Mouse (Mus musculus): ENCODE data around the gene Duox2. TPM values are rescaled to one million over a fixed set of nuclear protein-coding genes. Genes with fewer than 3 reads are reported as not detected.

The Duox2 gene
- polyA plus RNA-seq, 1 experiment, result not detected

GRCm38 (mm10) chr2:122305097-122305892, 7.0 kb upstream of the Duox2 start:
- Histone ChIP-seq H3K4me3 (ENCODE audit: insufficient read depth, low read length) (no peak overlapping the region), H3K27ac (ENCODE audit: insufficient read depth, low read length) (peak overlapping the region; percentile 22; the same call in 1 of the 2 replicates), H3K4me1 (ENCODE audit: control insufficient read depth, insufficient read depth, low read length) (0 out of 2 replicates have a peak, but pooled peaks cover 3% of the 10 kb centered on the region)
- TF ChIP-seq POLR2A (IDR thresholded peaks at IDR 0.05; ENCODE audit: low read depth, low read length) (no peak), CTCF (IDR thresholded peaks at IDR 0.05; ENCODE audit: borderline replicate concordance, insufficient read depth, low read length) (no peak)

DNA sequence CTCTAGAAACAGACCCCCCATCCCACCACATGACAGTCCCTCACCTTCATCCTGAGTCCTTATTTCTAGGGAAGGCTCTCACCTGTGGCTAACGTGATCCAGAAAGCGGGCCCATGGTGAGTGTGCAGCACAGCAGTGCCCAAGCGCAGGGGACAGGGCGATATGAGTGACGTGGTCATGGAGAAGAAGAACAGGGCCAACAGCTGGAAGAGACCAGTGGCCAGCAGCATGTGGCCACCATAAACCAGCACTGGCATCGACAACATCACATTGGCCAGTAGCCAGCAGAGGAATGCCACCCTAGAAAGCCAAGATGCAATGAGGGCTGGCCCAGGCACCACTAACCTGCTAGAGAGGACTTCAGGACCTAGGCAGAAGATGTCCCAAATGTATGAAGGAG, 6.3 kb upstream of the Duox2 start:
- H3K27ac ChIP-seq (ENCODE audit: insufficient read depth, low read length), result no peak overlapping the region
- no peak overlapping the region for H3K4me3 ChIP-seq (ENCODE audit: insufficient read depth, low read length)
- H3K4me1 ChIP-seq (ENCODE audit: control insufficient read depth, insufficient read depth, low read length), result 0 out of 2 replicates have a peak, but pooled peaks cover 3% of the 10 kb centered on the region
- TF ChIP-seq POLR2A (IDR thresholded peaks at IDR 0.05; ENCODE audit: low read depth, low read length) (no peak), CTCF (IDR thresholded peaks at IDR 0.05; ENCODE audit: borderline replicate concordance, insufficient read depth, low read length) (no peak)

DNA sequence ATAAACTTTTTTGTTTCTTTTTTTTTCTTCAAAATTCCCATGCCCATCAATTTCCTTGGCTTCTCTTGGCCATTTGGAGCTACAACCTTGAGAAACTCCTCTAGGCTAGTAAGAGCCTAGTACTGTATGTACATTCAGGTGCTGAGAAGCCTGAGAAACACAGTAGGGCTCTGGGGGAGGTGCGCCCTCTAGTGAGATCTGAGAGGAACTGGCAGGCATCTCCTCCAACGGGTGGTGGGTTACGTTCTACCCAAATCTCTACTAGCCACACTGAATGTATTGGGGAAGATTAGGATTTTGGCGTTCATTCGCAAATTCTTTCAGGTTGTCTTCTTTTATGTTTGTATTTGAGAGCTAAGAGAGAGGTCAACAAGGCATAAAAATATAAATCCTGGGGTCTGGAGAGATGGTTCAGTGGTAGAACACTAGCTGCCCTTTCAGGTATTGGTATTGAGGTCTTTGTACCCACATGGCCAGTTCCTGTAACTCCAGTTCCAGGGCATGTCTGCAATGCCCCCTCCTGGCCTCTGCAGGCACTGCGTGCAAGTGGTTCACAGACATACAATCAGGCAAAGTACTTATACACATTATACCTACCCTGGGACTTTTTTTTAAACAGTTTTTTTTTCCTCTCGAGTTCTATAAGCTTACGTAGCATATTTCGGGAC, 4.5 kb upstream of the Duox2 start:
- Histone ChIP-seq H3K4me3 (ENCODE audit: insufficient read depth, low read length) (no peak overlapping the region), H3K27ac (ENCODE audit: insufficient read depth, low read length) (no peak overlapping the region), H3K4me1 (ENCODE audit: control insufficient read depth, insufficient read depth, low read length) (0 out of 2 replicates have a peak, but pooled peaks cover 4% of the 10 kb centered on the region)
- TF ChIP-seq POLR2A (IDR thresholded peaks at IDR 0.05; ENCODE audit: low read depth, low read length) (no peak), CTCF (IDR thresholded peaks at IDR 0.05; ENCODE audit: borderline replicate concordance, insufficient read depth, low read length) (peak; percentile 68)

DNA sequence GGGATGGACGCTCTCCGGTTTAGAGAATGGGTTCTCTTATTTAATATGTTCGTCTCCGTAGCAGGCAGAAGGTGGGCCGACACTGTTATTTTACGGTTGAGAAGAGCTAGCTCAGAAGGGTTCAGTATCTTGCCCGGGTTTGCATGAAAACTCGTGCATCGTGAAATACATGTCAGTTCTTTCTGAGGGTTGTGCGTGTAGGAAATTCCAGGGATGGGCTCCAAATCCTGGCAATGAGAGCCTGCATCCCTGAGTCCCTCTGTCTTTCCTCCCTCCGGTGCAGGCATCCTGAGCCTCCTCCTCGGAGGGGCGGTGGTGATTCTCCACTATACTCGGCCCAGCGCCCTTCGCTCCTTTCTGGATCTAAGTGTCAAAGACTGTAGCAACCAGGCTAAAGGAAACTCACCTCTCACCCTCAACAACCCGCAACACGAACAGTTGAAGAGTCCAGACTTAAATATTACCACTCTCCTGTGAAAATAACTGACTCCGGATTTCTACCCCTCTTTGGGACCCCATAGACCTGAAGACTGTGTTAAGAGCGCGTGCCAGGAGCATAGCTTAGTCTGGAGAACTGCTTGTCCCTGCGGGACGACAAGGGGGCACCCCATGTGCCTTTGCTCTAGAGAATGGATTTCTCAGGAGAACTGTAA, 3.8 kb upstream of the Duox2 start:
- TF ChIP-seq CTCF (IDR thresholded peaks at IDR 0.05; ENCODE audit: borderline replicate concordance, insufficient read depth, low read length) (no peak), POLR2A (IDR thresholded peaks at IDR 0.05; ENCODE audit: low read depth, low read length) (no peak)
- Histone ChIP-seq H3K27ac (ENCODE audit: insufficient read depth, low read length) (no peak overlapping the region), H3K4me3 (ENCODE audit: insufficient read depth, low read length) (peak overlapping the region; percentile 4; the same call in 1 of the 2 replicates), H3K4me1 (ENCODE audit: control insufficient read depth, insufficient read depth, low read length) (0 out of 2 replicates have a peak, but pooled peaks cover 4% of the 10 kb centered on the region)

DNA sequence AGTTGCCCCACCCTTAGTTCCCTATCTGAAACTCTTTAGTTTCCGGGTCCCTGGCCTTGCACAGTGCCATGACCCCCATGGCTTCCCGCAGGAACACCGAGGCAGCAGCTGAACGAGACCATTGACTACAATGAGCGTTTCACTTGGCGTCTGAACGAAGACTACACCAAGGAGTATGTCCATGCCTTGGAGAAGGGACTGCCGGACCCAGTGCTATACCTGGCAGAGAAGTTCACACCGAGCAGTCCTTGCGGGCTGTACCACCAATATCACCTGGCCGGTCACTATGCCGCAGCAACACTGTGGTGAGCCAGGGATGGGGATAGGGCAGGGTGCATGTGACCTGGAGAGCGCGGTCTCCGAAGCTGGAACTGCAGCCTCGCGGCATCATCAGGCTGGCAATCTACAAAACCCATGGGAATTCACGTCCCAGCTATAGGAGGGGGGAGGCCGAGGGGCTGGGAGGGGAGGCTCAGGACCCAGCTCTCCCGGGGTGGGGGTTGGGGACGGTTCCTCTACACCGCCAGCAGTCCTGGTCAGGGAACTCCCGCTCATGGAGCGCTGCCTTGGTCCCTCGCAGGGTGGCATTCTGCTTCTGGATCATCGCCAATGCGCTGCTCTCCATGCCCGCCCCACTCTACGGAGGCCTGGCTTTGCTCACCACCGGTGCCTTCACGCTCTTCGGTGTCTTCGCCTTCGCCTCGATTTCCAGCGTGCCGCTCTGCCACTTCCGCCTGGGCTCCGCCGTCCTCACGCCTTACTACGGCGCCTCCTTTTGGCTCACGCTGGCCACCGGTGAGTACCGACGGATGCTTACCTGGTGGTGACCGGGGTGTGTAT, 3.1 kb upstream of the Duox2 start:
- TF ChIP-seq POLR2A (IDR thresholded peaks at IDR 0.05; ENCODE audit: low read depth, low read length) (no peak), CTCF (IDR thresholded peaks at IDR 0.05; ENCODE audit: borderline replicate concordance, insufficient read depth, low read length) (no peak)
- Histone ChIP-seq H3K27ac (ENCODE audit: insufficient read depth, low read length) (no peak overlapping the region), H3K4me1 (ENCODE audit: control insufficient read depth, insufficient read depth, low read length) (0 out of 2 replicates have a peak, but pooled peaks cover 4% of the 10 kb centered on the region), H3K4me3 (ENCODE audit: insufficient read depth, low read length) (peak overlapping the region; percentile 4; the same call in 1 of the 2 replicates)

GRCm38 (mm10) chr2:122300656-122301020, 2.4 kb upstream of the Duox2 start:
- H3K27ac ChIP-seq (ENCODE audit: insufficient read depth, low read length), result no peak overlapping the region
- no peak for TF ChIP-seq POLR2A (IDR thresholded peaks at IDR 0.05; ENCODE audit: low read depth, low read length)
- TF ChIP-seq CTCF (IDR thresholded peaks at IDR 0.05; ENCODE audit: borderline replicate concordance, insufficient read depth, low read length), result no peak
- H3K4me1 ChIP-seq (ENCODE audit: control insufficient read depth, insufficient read depth, low read length), result 0 out of 2 replicates have a peak, but pooled peaks cover 4% of the 10 kb centered on the region
- H3K4me3 ChIP-seq (ENCODE audit: insufficient read depth, low read length), result no peak overlapping the region

GRCm38 (mm10) chr2:122299911-122300655, 1.8 kb upstream of the Duox2 start:
- H3K4me3 ChIP-seq (ENCODE audit: insufficient read depth, low read length), result no peak overlapping the region
- 0 out of 2 replicates have a peak, but pooled peaks cover 2% of the 10 kb centered on the region for H3K4me1 ChIP-seq (ENCODE audit: control insufficient read depth, insufficient read depth, low read length)
- TF ChIP-seq POLR2A (IDR thresholded peaks at IDR 0.05; ENCODE audit: low read depth, low read length) (no peak), CTCF (IDR thresholded peaks at IDR 0.05; ENCODE audit: borderline replicate concordance, insufficient read depth, low read length) (no peak)
- H3K27ac ChIP-seq (ENCODE audit: insufficient read depth, low read length), result no peak overlapping the region

- Histone ChIP-seq H3K4me3 (ENCODE audit: insufficient read depth, low read length) (peak within 1 kb of the TSS; percentile 4; the same call in 1 of the 2 replicates), H3K4me1 (ENCODE audit: control insufficient read depth, insufficient read depth, low read length) (0 out of 2 replicates have a peak, but pooled peaks cover 2% of the 10 kb centered on the region), H3K27ac (ENCODE audit: insufficient read depth, low read length) (no peak within 1 kb of the TSS)
- no peak for TF ChIP-seq POLR2A (IDR thresholded peaks at IDR 0.05; ENCODE audit: low read depth, low read length)
- no peak for TF ChIP-seq CTCF (IDR thresholded peaks at IDR 0.05; ENCODE audit: borderline replicate concordance, insufficient read depth, low read length)
Measured at GRCm38 (mm10) chr2:122298596-122299490, 594 bp upstream of the Duox2 start, which contains the start of gene Duoxa2. Gene Duoxa2 (plus strand): TSS chr2:122298900.

Measured in embryonic fibroblast, embryonic 13.5 days (primary cell).